Mouse (Mus musculus) heart, adult 2 months (tissue): ENCODE results near the gene Hoxb8.
A peak's percentile ranks its signal among the peaks of the same experiment; 100 is the strongest.

Experiments
- CTCF ChIP-seq: fragments of 200-600 bp; IDR thresholded peaks from 2 replicates; pipeline ENCODE4 v1.8.1; 2022; ENCODE audit warnings: antibody characterized with exemption, mild to moderate bottlenecking, moderate library complexity
- POLR2A ChIP-seq: fragments of 200-500 bp; IDR thresholded peaks from 2 replicates; pipeline ENCODE4 v1.6.1; 2011; ENCODE audit warnings: mild to moderate bottlenecking, low read depth, low read length, control low read depth; ENCODE audit not compliant: insufficient read depth

GRCm38 (mm10) chr11:96294245-96295091 lies 12.8 kb downstream of the Hoxb8 start:
- TF ChIP-seq CTCF: peak; percentile 86
- TF ChIP-seq POLR2A: no peak
